Mouse (Mus musculus) megakaryocyte-erythroid progenitor cell, adult 5-6 weeks (primary cell): ENCODE measurements around the gene Tent5b. TPM values are rescaled to one million over a fixed set of nuclear protein-coding genes. Genes with fewer than 3 reads are reported as not detected.
A peak's percentile ranks its signal among the peaks of the same experiment; 100 is the strongest.
"Not testable (repeated sequence)": the region's sequence is repeated elsewhere in the genome, so short reads cannot be mapped to it uniquely, and the experiment has no call there.

Experiments
- ATAC-seq: replicated peaks from 2 replicates; pipeline ENCODE4 v1.8.0; 2016; ENCODE audit warnings: mild to moderate bottlenecking, inconsistent platforms; ENCODE audit not compliant: severe bottlenecking, poor library complexity, low FRiP score, low TSS enrichment
- total RNA-seq, 2 experiments: library from RNA; stranded (forward) in 1 of 2; stranded (reverse) in 1 of 2; fragments of 200-1000, 215-1000 nt in 1 of 2; fragments of >200 nt in 1 of 2; fragmentation: Nextera tagmentation in 1 of 2; gene quantifications; 2 replicates each; pipeline ENCODE4 v1.2.3; 2014 to 2017

The Tent5b gene
- total RNA-seq, 2 experiments from 2014 or later: 0.28 TPM; not detected in 1

DNA sequence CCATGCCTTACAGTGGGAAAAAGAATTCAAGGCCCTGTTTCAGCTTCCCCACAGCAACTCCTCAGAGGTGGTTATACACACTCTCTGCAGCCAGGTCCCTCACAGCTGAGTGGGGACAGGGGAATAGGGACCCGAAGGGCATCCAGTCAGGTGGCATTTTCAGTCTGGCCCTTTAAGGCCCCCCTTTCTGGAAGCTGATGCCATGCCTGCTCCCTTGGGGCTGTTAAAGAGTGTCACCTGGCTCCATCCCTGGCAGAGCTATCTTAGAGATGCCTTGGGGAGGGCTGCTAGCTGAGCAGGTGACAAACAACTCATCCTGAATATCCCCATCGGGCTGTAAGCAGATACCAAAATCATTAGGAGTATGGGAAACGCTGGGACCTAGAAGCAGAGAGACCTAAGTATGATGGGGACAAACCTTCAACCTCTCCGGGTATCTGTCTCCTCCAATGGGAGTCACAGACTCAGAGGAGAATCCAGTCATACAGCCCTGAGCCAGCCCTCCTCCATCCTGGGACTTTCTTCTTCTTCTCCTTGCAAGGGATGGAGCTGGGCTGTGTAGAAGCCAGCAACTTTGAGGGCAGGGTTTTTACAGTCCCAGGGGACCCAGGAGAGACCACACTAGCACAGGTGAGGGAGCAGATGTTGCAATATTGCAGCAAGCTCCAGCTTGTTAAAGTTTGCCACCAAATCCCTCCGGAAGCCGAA lies 17.0 kb downstream of the Tent5b start:
- no peak for ATAC-seq

DNA sequence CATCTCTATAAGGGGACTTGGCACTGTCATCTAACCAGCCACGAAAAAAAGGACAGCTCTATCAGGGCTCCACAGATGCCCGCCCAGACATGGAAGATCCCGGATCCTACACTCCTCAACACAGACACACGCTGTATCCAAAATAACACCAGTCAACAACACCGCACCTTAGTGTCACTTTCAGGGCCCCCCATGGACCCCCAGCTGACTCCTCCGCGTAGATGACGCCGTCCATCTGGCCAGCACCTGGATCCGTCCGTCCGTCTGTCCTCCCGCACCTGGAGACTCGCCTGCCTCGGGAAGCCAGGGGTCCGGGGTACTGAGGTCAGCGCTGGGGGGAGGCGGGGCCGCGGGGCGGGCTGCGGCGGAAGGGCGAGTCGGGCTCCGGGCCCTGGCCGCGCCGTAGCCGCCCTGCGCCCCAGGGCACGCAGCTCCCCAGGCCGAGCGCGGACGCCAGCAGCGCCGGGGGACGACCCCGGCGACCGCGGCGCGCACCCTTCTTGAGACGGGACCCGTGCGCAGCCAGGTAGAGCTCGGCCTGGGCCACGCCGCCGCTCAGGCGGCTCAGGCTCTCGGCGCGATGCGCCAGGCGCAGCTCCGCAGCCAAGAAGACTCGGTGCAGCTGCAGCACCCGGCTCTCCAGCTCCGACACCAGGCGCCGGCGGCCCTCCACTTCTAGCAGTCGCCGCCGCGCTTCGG lies 17.7 kb downstream of the Tent5b start:
- no peak for ATAC-seq

DNA sequence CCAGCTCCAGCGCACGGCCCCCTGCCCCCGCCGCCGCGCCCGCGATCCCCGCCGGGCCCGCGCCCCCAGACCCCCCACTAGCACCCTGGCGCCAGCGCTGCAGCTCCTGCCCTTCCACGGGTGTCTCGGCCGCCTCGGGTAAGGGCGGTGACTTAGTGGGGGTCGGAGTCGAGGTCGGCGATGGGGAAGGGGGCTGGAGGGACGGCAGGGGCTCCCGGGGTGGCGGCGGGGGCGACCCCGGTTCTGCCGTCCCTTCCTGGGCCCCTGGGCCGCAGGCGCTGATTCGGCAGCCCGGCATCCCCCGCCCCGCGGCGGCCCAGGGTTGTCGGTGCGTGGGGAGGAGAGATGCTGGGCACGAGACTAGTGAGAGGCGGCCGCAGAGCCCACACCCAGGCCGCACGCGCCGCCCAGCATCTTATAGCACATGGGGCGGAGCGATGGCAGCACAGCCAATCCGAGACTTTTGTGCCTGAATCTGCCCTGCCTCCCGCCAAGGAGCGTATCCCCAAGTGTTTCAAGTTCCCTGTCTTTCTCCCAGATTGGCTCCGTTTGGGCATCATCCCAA lies 18.3 kb downstream of the Tent5b start, which contains the start of gene Trnp1:
TSS of gene Trnp1 (minus strand) at position 391 of the 565 bp plus-strand sequence.
- ATAC-seq: peak; percentile 88

- ATAC-seq: no peak
These were observed 21.6 kb downstream of the Tent5b start for GRCm38 (mm10) chr4:133501514-133501913.

GRCm38 (mm10) chr4:133504300-133504699 lies 24.4 kb downstream of the Tent5b start:
- ATAC-seq: no peak

DNA sequence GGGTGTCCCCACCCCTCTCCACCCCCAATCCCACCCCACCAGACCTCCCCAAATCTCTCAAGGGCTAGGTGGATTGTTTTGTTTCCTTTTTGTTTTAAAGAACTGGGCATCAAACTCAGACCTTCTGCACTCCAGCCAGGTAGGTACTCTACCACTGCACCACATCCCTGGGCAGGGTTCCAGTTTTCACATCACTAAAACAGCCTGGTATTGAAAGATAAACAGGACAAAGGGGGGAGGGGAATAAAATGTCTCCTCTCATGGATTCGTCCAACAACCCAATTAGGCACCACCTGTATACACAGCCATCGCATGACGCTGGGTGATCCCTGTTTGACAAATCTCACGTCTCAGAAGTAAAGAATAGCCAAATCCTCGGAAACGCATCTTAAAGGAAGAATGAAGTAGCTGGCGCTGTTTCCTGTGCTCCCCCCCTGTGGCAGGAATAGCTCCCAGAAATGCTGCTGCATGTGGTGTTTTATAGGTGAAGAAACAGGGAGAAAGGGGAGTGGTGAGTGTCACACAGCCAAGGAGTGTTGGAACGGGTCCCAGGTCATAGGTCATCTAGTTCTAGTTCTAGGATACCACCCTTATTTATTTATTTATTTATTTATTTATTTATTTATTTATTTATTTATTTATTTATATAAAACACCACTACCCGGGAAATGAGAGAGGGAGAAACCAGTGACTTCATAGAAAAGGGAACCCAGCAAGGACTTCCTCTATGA lies 25.0 kb downstream of the Tent5b start:
- ATAC-seq: 0 out of 2 replicates have a peak, but pooled peaks have one; percentile 19

DNA sequence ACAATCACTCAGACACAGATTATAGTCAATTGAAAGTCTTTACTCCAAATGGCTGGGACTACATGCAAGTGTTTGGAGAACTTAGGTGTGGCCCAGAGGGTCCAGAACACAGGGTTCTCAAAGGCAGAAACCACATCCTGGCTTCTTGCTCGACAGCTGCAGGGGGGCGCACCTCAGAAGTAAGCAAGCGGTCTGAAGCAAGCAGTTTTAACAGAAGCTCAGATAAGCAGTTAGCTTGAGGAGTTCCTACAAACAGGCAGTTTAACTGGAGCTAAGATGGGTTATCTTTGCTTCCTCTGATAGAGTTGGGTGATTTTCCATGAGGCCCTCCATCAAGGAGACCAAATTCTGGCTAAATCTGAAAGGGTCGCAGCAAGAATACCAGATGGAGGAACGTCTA lies 26.6 kb downstream of the Tent5b start:
- ATAC-seq: peak; percentile 30

DNA sequence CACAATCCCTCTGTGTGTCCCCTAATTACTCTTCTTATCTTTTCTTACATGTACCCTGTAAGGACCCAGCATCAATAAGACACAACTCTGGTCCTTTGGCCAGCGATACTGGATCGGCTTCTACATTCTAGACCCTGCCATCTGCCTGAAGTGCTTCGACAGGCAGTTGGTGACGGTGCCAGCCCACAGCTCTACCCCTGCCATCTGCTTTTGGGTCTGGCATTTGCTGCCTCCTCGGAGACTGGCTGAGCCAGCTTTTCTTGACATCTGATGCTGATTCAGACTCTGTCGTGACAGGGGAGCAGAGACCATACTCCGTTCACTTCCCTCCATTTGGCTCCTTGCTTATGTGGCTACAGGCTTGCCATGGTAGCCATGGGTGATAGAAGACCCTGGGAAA lies 29.1 kb downstream of the Tent5b start:
- ATAC-seq: no peak

GRCm38 (mm10) chr4:133511050-133511449 lies 31.1 kb downstream of the Tent5b start:
- ATAC-seq: no peak

DNA sequence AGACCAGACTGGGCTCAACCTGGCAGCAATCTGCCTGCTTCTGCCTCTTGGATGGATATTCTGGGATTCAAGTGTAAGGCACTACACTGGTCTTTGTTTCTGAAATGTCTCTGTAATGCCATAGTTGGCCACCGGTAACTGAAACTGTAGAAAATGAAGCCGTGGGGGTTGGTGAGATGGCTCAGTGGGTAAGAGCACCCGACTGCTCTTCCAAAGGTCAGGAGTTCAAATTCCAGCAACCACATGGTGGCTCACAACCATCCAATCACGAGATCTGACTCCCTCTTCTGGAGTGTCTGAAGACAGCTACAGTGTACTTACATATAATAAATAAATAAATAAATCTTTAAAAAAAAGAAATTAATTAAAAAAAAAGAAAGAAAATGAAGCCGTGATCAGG lies 32.6 kb downstream of the Tent5b start:
- not testable (repeated sequence) for ATAC-seq

- ATAC-seq: peak; percentile 86
These were observed 33.0 kb downstream of the Tent5b start for GRCm38 (mm10) chr4:133512972-133513371.

- ATAC-seq: no peak
These were observed 38.9 kb downstream of the Tent5b start, which contains the start of gene Kdf1 for GRCm38 (mm10) chr4:133518601-133519368. Gene Kdf1 (plus strand): TSS chr4:133518963.

DNA sequence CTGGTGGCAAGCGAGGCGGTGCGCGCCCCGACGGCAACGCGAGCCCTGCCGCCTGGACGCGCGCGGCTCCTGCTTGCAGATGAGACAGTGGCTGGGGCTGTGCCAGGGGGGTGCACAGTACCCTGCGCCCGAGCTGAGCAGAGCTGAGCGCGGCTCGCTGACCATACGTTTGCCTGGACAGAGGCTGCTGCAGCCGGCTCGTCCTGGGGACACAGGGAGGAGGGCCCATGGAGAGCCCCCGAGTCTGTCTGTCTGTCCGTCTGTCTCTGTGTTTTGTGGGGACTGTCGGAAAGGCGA lies 39.4 kb downstream of the Tent5b start:
- ATAC-seq: no peak

GRCm38 (mm10) chr4:133521502-133521901 lies 41.6 kb downstream of the Tent5b start:
- ATAC-seq: no peak

- ATAC-seq: no peak
These were observed 47.9 kb downstream of the Tent5b start for GRCm38 (mm10) chr4:133527788-133528187.

DNA sequence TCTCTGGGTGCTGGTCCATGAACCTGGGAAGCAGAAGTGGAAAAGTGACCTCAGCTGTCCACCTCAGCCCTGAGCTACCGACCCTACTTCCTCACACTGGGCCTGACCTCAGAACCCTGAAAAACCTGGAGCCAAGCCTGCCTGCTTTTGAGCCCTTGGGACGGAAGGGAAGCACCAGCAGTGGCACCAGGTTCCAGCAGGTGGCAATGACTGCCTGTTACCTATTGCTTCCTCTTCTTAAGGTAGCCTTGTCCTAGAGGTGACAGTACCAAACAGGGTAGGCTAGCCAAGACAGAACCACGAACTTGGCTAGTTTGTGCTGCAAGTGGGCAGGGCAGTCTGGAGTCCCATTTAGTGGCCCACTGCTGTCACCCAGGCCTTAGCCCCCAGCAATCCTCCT lies 52.8 kb downstream of the Tent5b start:
- ATAC-seq: no peak

DNA sequence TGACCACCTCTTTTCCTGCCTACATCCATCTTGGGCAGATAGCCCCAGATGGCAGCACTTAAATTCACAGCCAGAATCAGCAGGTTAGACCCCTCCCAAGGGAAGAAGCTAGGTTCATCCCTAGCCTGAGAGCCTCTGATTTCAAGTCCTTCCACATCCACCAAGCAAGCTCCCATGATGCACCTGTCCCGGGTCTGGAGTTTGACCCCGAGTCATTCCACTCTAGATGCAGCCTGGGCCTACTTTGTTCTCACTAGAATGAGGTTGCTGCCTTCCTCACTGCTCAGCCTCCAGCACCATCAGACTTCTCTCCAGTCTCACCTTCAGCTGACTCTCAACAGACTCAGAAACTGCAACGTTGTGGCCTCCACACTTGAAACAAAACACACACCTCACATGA lies 56.1 kb downstream of the Tent5b start:
- ATAC-seq: no peak

DNA sequence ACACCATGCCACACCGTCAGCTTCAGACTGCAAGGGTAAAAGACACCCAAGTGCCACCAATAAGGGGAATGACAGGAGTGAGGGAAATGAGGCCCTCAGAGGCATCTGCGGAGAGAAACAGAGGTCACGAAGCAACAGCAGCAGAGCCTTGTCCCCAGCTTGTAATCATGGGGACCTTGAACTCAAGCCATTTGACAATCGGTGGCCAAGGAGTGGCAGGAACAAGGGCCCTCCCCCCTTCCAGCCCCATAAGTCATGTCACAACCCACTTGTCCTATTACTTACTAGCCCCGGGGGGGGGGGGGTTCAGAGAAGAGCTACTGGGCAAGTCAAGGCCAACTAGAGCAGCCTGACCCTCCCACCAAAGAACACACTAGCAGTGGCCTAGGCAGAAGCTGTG lies 56.7 kb downstream of the Tent5b start:
- ATAC-seq: no peak
